In genomic region chr8:124663874-124664230, GRCm38 (mm10) we compare ENCODE assay signal across 8 mouse cellular contexts. TPM values are rescaled to one million over a fixed set of nuclear protein-coding genes. Genes with fewer than 3 reads are reported as not detected.
A peak's percentile ranks its signal among the peaks of the same experiment; 100 is the strongest.
DNase-seq lines count a peak whose midpoint lies in the region; ATAC-seq and TF ChIP-seq lines count a peak whose summit lies in the region.

No protein-coding gene starts in this region.

- peak overlapping the region; percentile 97; the same call in 1 of the 2 replicates for H3K9ac ChIP-seq in heart, embryonic 11.5 days (ENCODE audit: low read depth, low read length)
- H3K9ac ChIP-seq in forebrain, embryonic 14.5 days (ENCODE audit: low read length) = peak overlapping the region; percentile 88
- no peak overlapping the region for H3K9ac ChIP-seq in liver, embryonic 14.5 days (replicated peaks)

- intact Hi-C loops in left cerebral cortex, postnatal 10 days (cut with DNase I) = loop anchor here (5.0 kb wide), 1 partner anchor 47 kb away; no protein-coding TSS in a partner anchor

- TF ChIP-seq CTCF in E14TG2a.4 (conservative IDR thresholded peaks at IDR 0.05; ENCODE audit: low read length) = no peak
- TF ChIP-seq CTCF in liver, embryonic 14.5 days (IDR thresholded peaks at IDR 0.05; ENCODE audit: low read depth) = no peak

- H3K4me3 ChIP-seq in heart, embryonic 11.5 days (ENCODE audit: low read depth, low read length) = peak overlapping the region; percentile 94
- H3K4me3 ChIP-seq in E14TG2a.4 (replicated peaks; ENCODE audit: low read length) = peak overlapping the region; percentile 85
- H3K4me3 ChIP-seq in forebrain, embryonic 14.5 days (ENCODE audit: low read depth, low read length) = peak overlapping the region; percentile 92
- peak overlapping the region; percentile 72 to 78; a peak in 3 of 4 replicates for H3K4me3 ChIP-seq in liver, embryonic 14.5 days (ENCODE audit: insufficient read depth in 1 of 2, low read depth in 2 of 2, low read length in 2 of 2)

- WGBS in heart, embryonic 11.5 days (ENCODE audit: insufficient replicate concordance) = 54% methylated on average over 4 of the region's 4 CpGs
- 48% methylated on average over 4 of the region's 4 CpGs for WGBS in forebrain, embryonic 14.5 days
- WGBS in liver, embryonic 14.5 days (ENCODE audit: insufficient replicate concordance) = 59% methylated on average over 4 of the region's 4 CpGs

- no peaks in the 10 kb centered on the region for H3K27me3 ChIP-seq in heart, embryonic 11.5 days (ENCODE audit: control insufficient read depth, insufficient read depth, low read length)
- H3K27me3 ChIP-seq in E14TG2a.4 (ENCODE audit: insufficient read depth, low read length) = peaks cover 28% of the 10 kb centered on the region
- no peaks in the 10 kb centered on the region for H3K27me3 ChIP-seq in forebrain, embryonic 14.5 days (replicated peaks; ENCODE audit: control insufficient read depth, insufficient read depth, low read length)
- H3K27me3 ChIP-seq in liver, embryonic 14.5 days (ENCODE audit: control insufficient read depth, insufficient read depth, low read length) = no peaks in the 10 kb centered on the region

- DNase-seq in heart, adult 18-20 months = no peak
- peak; percentile 46 for DNase-seq in forebrain, embryonic 14.5 days (ENCODE audit: low spot score)
- DNase-seq in liver, embryonic 14.5 days (ENCODE audit: low read depth in 3 of 3, low spot score in 3 of 3) = no peak
- no peak for DNase-seq in adrenal gland, postnatal 36 days
- DNase-seq in left cerebral cortex, postnatal 10 days (ENCODE audit: extremely low spot score in 1 of 2, low spot score in 2 of 2) = no peak
- DNase-seq in urinary bladder, postnatal 4 days (ENCODE audit: low spot score in 2 of 2) = no peak

- TF ChIP-seq EP300 in liver, embryonic 14.5 days (IDR thresholded peaks at IDR 0.05; ENCODE audit: low read depth) = no peak

- peak overlapping the region; percentile 92 for H3K27ac ChIP-seq in heart, embryonic 11.5 days (ENCODE audit: low read depth, low read length)
- peak overlapping the region; percentile 84 for H3K27ac ChIP-seq in forebrain, embryonic 14.5 days (ENCODE audit: low read depth, low read length)
- no peak overlapping the region for H3K27ac ChIP-seq in liver, embryonic 14.5 days

- no peaks in the 10 kb centered on the region for H3K9me3 ChIP-seq in heart, embryonic 11.5 days (replicated peaks; ENCODE audit: control insufficient read depth, low read length)
- no peaks in the 10 kb centered on the region for H3K9me3 ChIP-seq in E14TG2a.4 (ENCODE audit: low read length)
- H3K9me3 ChIP-seq in forebrain, embryonic 14.5 days (replicated peaks; ENCODE audit: control insufficient read depth, low read length) = no peaks in the 10 kb centered on the region
- H3K9me3 ChIP-seq in liver, embryonic 14.5 days (ENCODE audit: control insufficient read depth, low read length) = no peaks in the 10 kb centered on the region

- peak overlapping the region; percentile 65 for H3K4me2 ChIP-seq in heart, embryonic 11.5 days
- peak overlapping the region; percentile 88 for H3K4me2 ChIP-seq in forebrain, embryonic 14.5 days (ENCODE audit: low read length)
- peak overlapping the region; percentile 88 for H3K4me2 ChIP-seq in liver, embryonic 14.5 days (ENCODE audit: low read depth)

- H3K36me3 ChIP-seq in heart, embryonic 11.5 days (ENCODE audit: control insufficient read depth, insufficient read depth, low read length) = no peaks in the 10 kb centered on the region
- 0 out of 2 replicates have a peak, but pooled peaks cover 4% of the 10 kb centered on the region for H3K36me3 ChIP-seq in E14TG2a.4 (ENCODE audit: insufficient read depth, low read length)
- H3K36me3 ChIP-seq in forebrain, embryonic 14.5 days (ENCODE audit: control insufficient read depth, insufficient read depth, low read length) = no peaks in the 10 kb centered on the region
- no peaks in the 10 kb centered on the region for H3K36me3 ChIP-seq in liver, embryonic 14.5 days (replicated peaks; ENCODE audit: control insufficient read depth, insufficient read depth, low read depth)

- peaks cover 30% of the 10 kb centered on the region for H3K4me1 ChIP-seq in heart, embryonic 11.5 days (ENCODE audit: control insufficient read depth, insufficient read depth, low read length)
- H3K4me1 ChIP-seq in E14TG2a.4 (replicated peaks; ENCODE audit: low read depth, low read length) = peaks cover 29% of the 10 kb centered on the region
- peaks cover 25% of the 10 kb centered on the region for H3K4me1 ChIP-seq in forebrain, embryonic 14.5 days (ENCODE audit: control insufficient read depth, insufficient read depth, low read length)
- H3K4me1 ChIP-seq in liver, embryonic 14.5 days (replicated peaks; ENCODE audit: control insufficient read depth in 2 of 2, insufficient read depth in 2 of 2, low read length in 1 of 2) = peaks cover 14 to 30% of the 10 kb centered on the region in 2 experiments

- no peak for ATAC-seq in heart, embryonic 11.5 days (replicated peaks; ENCODE audit: insufficient number of reproducible peaks, low FRiP score, low TSS enrichment)
- 0 out of 2 replicates have a peak, but pooled peaks have one; percentile 9 for ATAC-seq in forebrain, embryonic 14.5 days
- ATAC-seq in liver, embryonic 14.5 days (ENCODE audit: insufficient read depth) = no peak

RNA-seq across cellular contexts. Expression of gene 2310022B05Rik, which starts 0.7 kb away (rescaled TPM):
- polyA plus RNA-seq in heart, embryonic 11.5 days (2014; fragmentation: Nextera tagmentation; extraction: Ambion mirVana) = 38.4 and 42.9 TPM in 2 replicates
- total RNA-seq in heart, adult 18-20 months (2021) = 10 to 100 TPM; 50.8 to 70.0 TPM
- polyA plus RNA-seq in forebrain, embryonic 14.5 days (2014; fragmentation: Nextera tagmentation; extraction: Ambion mirVana) = 30.6 and 32.4 TPM in 2 replicates
- polyA plus RNA-seq in liver, embryonic 14.5 days (2012; rRNA removed) = 8.2 and 8.7 TPM in 2 replicates
- 5.5 and 7.7 TPM in 2 replicates for polyA plus RNA-seq in liver, embryonic 14.5 days (2014; fragmentation: Nextera tagmentation; extraction: Ambion mirVana)
- total RNA-seq in adrenal gland, postnatal 36 days (2021) = 10 to 100 TPM; 38.9 to 47.8 TPM
- total RNA-seq in left cerebral cortex, postnatal 10 days (2021) = 10 to 100 TPM; 55.2 to 64.5 TPM

RNA-seq across cellular contexts. Expression of gene Ttc13, which starts 57.9 kb away (rescaled TPM):
- polyA plus RNA-seq in heart, embryonic 11.5 days (2014; fragmentation: Nextera tagmentation; extraction: Ambion mirVana) = 39.1 and 41.4 TPM in 2 replicates
- 10 to 100 TPM; 14.7 to 15.0 TPM for total RNA-seq in heart, adult 18-20 months (2021)
- 48.7 and 58.3 TPM in 2 replicates for polyA plus RNA-seq in forebrain, embryonic 14.5 days (2014; fragmentation: Nextera tagmentation; extraction: Ambion mirVana)
- 7.3 and 12.0 TPM in 2 replicates for polyA plus RNA-seq in liver, embryonic 14.5 days (2012; rRNA removed)
- 18.3 and 19.4 TPM in 2 replicates for polyA plus RNA-seq in liver, embryonic 14.5 days (2014; fragmentation: Nextera tagmentation; extraction: Ambion mirVana)
- 10 to 100 TPM; 39.8 to 41.5 TPM for total RNA-seq in adrenal gland, postnatal 36 days (2021)
- total RNA-seq in left cerebral cortex, postnatal 10 days (2021) = 10 to 100 TPM; 57.8 to 58.7 TPM

RNA-seq across cellular contexts. Expression of gene Arv1, which starts 58.1 kb away (rescaled TPM):
- polyA plus RNA-seq in heart, embryonic 11.5 days (2014; fragmentation: Nextera tagmentation; extraction: Ambion mirVana) = 14.7 and 20.3 TPM in 2 replicates
- total RNA-seq in heart, adult 18-20 months (2021) = 1 to 10 TPM; 3.6 to 4.0 TPM
- 26.6 and 27.9 TPM in 2 replicates for polyA plus RNA-seq in forebrain, embryonic 14.5 days (2014; fragmentation: Nextera tagmentation; extraction: Ambion mirVana)
- polyA plus RNA-seq in liver, embryonic 14.5 days (2012; rRNA removed) = 5.5 and 6.0 TPM in 2 replicates
- 4.2 and 5.1 TPM in 2 replicates for polyA plus RNA-seq in liver, embryonic 14.5 days (2014; fragmentation: Nextera tagmentation; extraction: Ambion mirVana)
- 1 to 10 TPM; 8.7 to 9.8 TPM for total RNA-seq in adrenal gland, postnatal 36 days (2021)
- total RNA-seq in left cerebral cortex, postnatal 10 days (2021) = 10 to 100 TPM; 14.7 to 18.8 TPM
